Mouse (Mus musculus): ENCODE results near the gene Cct5.

DNA sequence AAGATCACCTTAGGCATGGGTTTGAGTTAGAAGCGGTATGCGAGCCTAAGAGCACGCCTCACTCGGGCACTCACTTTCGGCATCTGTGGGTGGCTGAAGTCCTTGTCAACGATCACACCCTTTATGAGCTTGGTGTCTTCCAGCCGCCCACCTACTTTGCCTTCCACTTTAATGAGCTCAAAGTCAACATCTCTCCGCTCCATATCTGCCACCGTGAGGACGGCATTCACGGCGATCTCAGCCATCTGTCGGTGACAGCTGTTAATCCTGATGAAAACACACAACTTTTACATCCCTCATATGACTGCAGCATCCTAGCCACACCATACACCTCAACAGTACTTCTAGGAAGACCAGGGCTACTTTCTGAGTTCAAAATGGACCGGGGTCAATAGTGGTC, 7.3 kb downstream of the Cct5 start:
- TF ChIP-seq EP300 (IDR thresholded peaks at IDR 0.05) (no peak), CTCF (IDR thresholded peaks at IDR 0.05) (no peak)
